Mouse (Mus musculus): Measurements from ENCODE around the gene Rnase4. TPM values are rescaled to one million over a fixed set of nuclear protein-coding genes. Genes with fewer than 3 reads are reported as not detected.
A peak's percentile ranks its signal among the peaks of the same experiment; 100 is the strongest.

Gene Rnase4
- polyA plus RNA-seq, 1 experiment, result 130 TPM

DNA sequence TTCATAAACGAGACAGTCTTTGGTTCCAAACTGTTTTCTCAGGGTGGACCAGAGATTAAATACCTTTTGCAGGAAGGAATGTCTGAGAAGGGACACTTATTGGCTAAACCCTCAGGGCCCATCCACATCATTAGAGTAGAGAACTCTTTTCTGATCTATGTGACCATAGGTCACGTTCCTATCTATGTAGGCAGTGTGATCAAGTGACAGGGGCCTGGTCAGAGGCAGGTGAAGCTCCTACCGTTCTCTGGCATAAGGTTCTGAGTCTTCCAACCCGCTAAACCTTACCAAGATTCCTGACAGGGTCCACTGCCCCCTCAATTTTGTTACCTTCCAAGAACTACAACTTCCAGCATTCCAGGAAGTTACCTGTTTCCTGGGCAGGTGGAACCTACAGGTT lies 51.2 kb downstream of the Rnase4 start:
- TF ChIP-seq POLR2A (IDR thresholded peaks at IDR 0.05; ENCODE audit: low read depth, low read length), result no peak
- TF ChIP-seq CTCF (IDR thresholded peaks at IDR 0.05; ENCODE audit: extremely low read depth, insufficient read length, insufficient replicate concordance, low read depth, low read length), result no peak
- no peak overlapping the region for H3K27ac ChIP-seq (ENCODE audit: insufficient read depth, low read depth, low read length)
- WGBS, result 70% methylated on average over 4 of the region's 4 CpGs
- no peak overlapping the region for H3K4me3 ChIP-seq (ENCODE audit: low read depth, low read length)
- no peaks in the 10 kb centered on the region for H3K27me3 ChIP-seq (ENCODE audit: control insufficient read depth, insufficient read depth, low read length)
- H3K4me1 ChIP-seq (ENCODE audit: control insufficient read depth, insufficient read depth, insufficient read length, low read length), result peaks cover 22% of the 10 kb centered on the region
- no peaks in the 10 kb centered on the region for H3K36me3 ChIP-seq (ENCODE audit: control insufficient read depth, insufficient read depth, low read length)

DNA sequence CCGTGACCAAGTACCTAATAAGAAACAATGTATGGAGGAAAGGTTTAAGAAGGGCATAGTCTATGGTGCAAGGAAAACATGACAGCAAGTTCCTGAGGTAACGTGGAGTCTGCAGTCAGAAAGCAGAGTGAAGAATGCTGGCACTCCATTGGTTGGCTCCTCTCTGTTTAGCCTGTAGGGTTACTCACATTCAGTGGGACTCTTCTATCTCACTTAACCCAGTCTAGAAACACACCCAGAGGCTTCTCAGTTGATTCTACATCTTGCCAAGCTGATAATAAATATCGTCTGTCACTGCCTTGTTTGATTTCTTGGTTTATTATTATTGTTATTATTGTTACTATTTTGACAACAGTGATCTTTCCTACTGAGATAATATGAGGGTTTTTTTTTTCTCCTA lies 51.7 kb downstream of the Rnase4 start:
- peaks cover 24% of the 10 kb centered on the region for H3K4me1 ChIP-seq (ENCODE audit: control insufficient read depth, insufficient read depth, insufficient read length, low read length)
- no peak overlapping the region for H3K27ac ChIP-seq (ENCODE audit: insufficient read depth, low read depth, low read length)
- TF ChIP-seq POLR2A (IDR thresholded peaks at IDR 0.05; ENCODE audit: low read depth, low read length) (no peak), CTCF (IDR thresholded peaks at IDR 0.05; ENCODE audit: extremely low read depth, insufficient read length, insufficient replicate concordance, low read depth, low read length) (no peak)
- no peaks in the 10 kb centered on the region for H3K36me3 ChIP-seq (ENCODE audit: control insufficient read depth, insufficient read depth, low read length)
- H3K27me3 ChIP-seq (ENCODE audit: control insufficient read depth, insufficient read depth, low read length), result no peaks in the 10 kb centered on the region
- no peak overlapping the region for H3K4me3 ChIP-seq (ENCODE audit: low read depth, low read length)
- 68% methylated on average over 3 of the region's 3 CpGs for WGBS

DNA sequence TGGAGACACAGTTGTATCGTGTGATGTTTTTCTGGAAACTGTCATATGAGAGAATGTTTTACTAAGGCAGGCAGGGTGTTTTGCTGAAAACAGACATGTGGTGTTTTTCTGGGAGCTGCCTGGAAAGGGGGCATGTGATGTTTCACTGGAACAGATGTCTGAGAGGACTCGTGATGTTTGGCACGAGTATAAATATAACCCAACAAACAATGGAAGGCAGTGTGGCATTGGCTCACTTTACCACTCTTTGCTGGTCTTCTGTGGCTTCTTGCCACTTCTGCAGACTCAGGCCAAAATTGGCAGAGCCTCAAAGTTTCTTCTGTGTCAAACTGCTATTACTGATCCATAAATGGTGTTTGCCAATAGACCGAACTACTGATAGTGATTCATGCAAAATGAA lies 52.4 kb downstream of the Rnase4 start:
- no peak overlapping the region for H3K27ac ChIP-seq (ENCODE audit: insufficient read depth, low read depth, low read length)

DNA sequence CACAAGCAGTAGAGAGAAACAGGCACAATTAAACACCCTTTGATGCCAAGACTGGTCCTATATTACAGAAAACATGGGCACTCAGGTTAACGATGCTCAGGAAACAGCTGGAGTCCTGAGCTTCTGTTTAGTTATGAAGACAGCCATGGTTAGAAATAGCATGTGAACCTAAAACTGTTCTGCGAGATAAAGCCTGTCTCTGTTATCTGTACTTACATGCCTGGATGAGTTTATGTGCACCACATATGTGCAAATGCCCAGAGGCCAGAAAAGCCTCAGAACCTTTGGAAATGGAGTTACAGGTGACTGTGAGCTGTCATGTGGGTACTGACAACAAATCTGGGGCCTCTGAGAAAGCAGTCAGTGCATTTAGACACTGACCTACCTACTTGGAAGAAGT lies 53.1 kb downstream of the Rnase4 start:
- TF ChIP-seq CTCF (IDR thresholded peaks at IDR 0.05; ENCODE audit: extremely low read depth, insufficient read length, insufficient replicate concordance, low read depth, low read length) (no peak), POLR2A (IDR thresholded peaks at IDR 0.05; ENCODE audit: low read depth, low read length) (no peak)
- 31% methylated on average over 2 of the region's 2 CpGs for WGBS

More for the DNA sequence above, 52.4 kb downstream of the Rnase4 start:
- peaks cover 31% of the 10 kb centered on the region for H3K4me1 ChIP-seq (ENCODE audit: control insufficient read depth, insufficient read depth, insufficient read length, low read length)
- no peak overlapping the region for H3K4me3 ChIP-seq (ENCODE audit: low read depth, low read length)
- no peaks in the 10 kb centered on the region for H3K27me3 ChIP-seq (ENCODE audit: control insufficient read depth, insufficient read depth, low read length)
- WGBS, result 16% methylated on average over 4 of the region's 4 CpGs
- TF ChIP-seq POLR2A (IDR thresholded peaks at IDR 0.05; ENCODE audit: low read depth, low read length), result no peak
- no peak for TF ChIP-seq CTCF (IDR thresholded peaks at IDR 0.05; ENCODE audit: extremely low read depth, insufficient read length, insufficient replicate concordance, low read depth, low read length)
- no peaks in the 10 kb centered on the region for H3K36me3 ChIP-seq (ENCODE audit: control insufficient read depth, insufficient read depth, low read length)

DNA sequence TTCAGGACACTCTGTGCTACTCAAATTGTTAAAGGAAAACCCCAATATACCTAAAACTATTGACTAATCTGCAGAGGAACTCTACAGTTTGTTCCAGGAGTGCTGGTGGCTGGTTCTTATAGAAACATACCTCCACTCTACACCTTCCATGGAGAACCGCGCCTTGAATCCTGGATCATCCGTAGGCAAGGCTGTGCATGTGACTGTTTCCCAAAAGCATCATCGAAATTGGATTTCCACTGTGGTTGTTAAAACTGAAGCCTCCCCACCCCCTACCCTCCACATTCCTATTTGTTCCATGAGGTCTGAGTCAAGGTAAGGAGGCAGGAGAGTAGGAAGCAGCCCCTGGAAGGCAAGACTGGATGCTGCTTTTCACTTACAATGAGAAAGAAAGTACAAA lies 53.6 kb downstream of the Rnase4 start:
- H3K36me3 ChIP-seq (ENCODE audit: control insufficient read depth, insufficient read depth, low read length), result no peaks in the 10 kb centered on the region
- WGBS, result 89% methylated on average over 4 of the region's 4 CpGs

More for the DNA sequence above, 53.1 kb downstream of the Rnase4 start:
- Histone ChIP-seq H3K27ac (ENCODE audit: insufficient read depth, low read depth, low read length) (no peak overlapping the region), H3K27me3 (ENCODE audit: control insufficient read depth, insufficient read depth, low read length) (no peaks in the 10 kb centered on the region), H3K4me3 (ENCODE audit: low read depth, low read length) (no peak overlapping the region), H3K36me3 (ENCODE audit: control insufficient read depth, insufficient read depth, low read length) (no peaks in the 10 kb centered on the region), H3K4me1 (ENCODE audit: control insufficient read depth, insufficient read depth, insufficient read length, low read length) (peaks cover 37% of the 10 kb centered on the region)

DNA sequence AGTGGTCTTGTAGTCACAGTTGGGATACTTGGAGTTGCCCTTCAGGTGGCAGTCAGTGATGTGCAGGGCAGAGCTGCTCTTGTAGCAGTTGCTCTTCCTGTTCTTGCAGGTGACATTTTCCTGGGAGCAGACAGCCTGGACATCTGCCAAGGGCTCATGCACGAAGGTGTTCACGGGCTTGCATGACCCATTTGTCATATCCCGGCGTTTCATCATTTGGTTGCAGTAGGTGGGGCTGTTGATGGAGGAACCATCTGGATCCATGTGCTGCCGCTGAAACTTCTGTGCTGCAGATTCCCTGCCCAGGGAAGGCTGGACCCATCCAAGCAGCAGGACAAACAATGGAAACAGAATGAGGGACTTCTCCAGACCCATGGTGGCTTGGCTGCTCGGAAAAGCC lies 54.6 kb downstream of the Rnase4 start:
- H3K4me3 ChIP-seq (ENCODE audit: low read depth, low read length), result no peak overlapping the region
- H3K36me3 ChIP-seq (ENCODE audit: control insufficient read depth, insufficient read depth, low read length), result no peaks in the 10 kb centered on the region
- H3K27me3 ChIP-seq (ENCODE audit: control insufficient read depth, insufficient read depth, low read length), result no peaks in the 10 kb centered on the region
- TF ChIP-seq POLR2A (IDR thresholded peaks at IDR 0.05; ENCODE audit: low read depth, low read length), result no peak
- TF ChIP-seq CTCF (IDR thresholded peaks at IDR 0.05; ENCODE audit: extremely low read depth, insufficient read length, insufficient replicate concordance, low read depth, low read length), result no peak
- H3K4me1 ChIP-seq (ENCODE audit: control insufficient read depth, insufficient read depth, insufficient read length, low read length), result peaks cover 38% of the 10 kb centered on the region
- 28% methylated on average over 6 of the region's 6 CpGs for WGBS
- 0 out of 2 replicates have a peak overlapping the region, but pooled peaks have one; percentile 26 for H3K27ac ChIP-seq (ENCODE audit: insufficient read depth, low read depth, low read length)

More for the DNA sequence above, 53.6 kb downstream of the Rnase4 start:
- TF ChIP-seq CTCF (IDR thresholded peaks at IDR 0.05; ENCODE audit: extremely low read depth, insufficient read length, insufficient replicate concordance, low read depth, low read length), result no peak
- no peak for TF ChIP-seq POLR2A (IDR thresholded peaks at IDR 0.05; ENCODE audit: low read depth, low read length)
- peaks cover 37% of the 10 kb centered on the region for H3K4me1 ChIP-seq (ENCODE audit: control insufficient read depth, insufficient read depth, insufficient read length, low read length)
- no peak overlapping the region for H3K27ac ChIP-seq (ENCODE audit: insufficient read depth, low read depth, low read length)
- no peak overlapping the region for H3K4me3 ChIP-seq (ENCODE audit: low read depth, low read length)
- no peaks in the 10 kb centered on the region for H3K27me3 ChIP-seq (ENCODE audit: control insufficient read depth, insufficient read depth, low read length)

DNA sequence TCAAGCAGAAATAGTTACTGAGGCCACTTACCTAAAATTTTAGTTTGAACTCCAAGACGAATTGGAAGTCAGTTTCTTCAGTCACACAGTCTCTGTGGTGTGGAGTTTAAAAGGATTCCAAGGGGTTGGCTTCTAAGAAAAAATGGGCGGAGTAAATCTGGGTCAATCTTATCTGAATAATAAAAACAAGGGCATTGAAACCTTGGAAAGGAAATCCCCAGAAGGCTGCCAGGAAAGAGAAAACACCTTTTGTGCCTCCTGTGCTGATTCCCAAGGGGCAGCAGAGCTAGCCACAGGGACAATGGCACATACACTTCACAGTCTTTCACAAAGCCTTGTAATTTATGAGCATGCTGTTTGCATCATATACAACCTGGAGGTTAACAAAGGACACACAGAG lies 55.8 kb downstream of the Rnase4 start, which contains the start of gene Rnase1:
Gene Rnase1, minus strand, starts transcription at position 101 of the 400 bp plus-strand sequence.
- Histone ChIP-seq H3K4me1 (ENCODE audit: control insufficient read depth, insufficient read depth, insufficient read length, low read length) (peaks cover 36% of the 10 kb centered on the region), H3K36me3 (ENCODE audit: control insufficient read depth, insufficient read depth, low read length) (no peaks in the 10 kb centered on the region), H3K27me3 (ENCODE audit: control insufficient read depth, insufficient read depth, low read length) (no peaks in the 10 kb centered on the region), H3K27ac (ENCODE audit: insufficient read depth, low read depth, low read length) (peak within 1 kb of the TSS; percentile 75), H3K4me3 (ENCODE audit: low read depth, low read length) (no peak within 1 kb of the TSS)
- WGBS, result 19% methylated on average over 2 of the region's 2 CpGs
- TF ChIP-seq CTCF (IDR thresholded peaks at IDR 0.05; ENCODE audit: extremely low read depth, insufficient read length, insufficient replicate concordance, low read depth, low read length) (no peak), POLR2A (IDR thresholded peaks at IDR 0.05; ENCODE audit: low read depth, low read length) (no peak)

All from small intestine, adult 2 months (tissue).